Mouse (Mus musculus) embryo, embryonic 11.5 days (tissue): ENCODE measurements at regions not wholly inside any gene's neighbourhood (a gene's known extent, or its start where the extent isn't known, plus 50 kb on each side); places are given as distances from the start of the nearest gene placed in this dataset.

Source experiments
- DNase-seq: peaks from one replicate; pipeline ENCODE4 v3.0.0-alpha.2; 2012; ENCODE audit warnings: low read depth, low spot score

DNA sequence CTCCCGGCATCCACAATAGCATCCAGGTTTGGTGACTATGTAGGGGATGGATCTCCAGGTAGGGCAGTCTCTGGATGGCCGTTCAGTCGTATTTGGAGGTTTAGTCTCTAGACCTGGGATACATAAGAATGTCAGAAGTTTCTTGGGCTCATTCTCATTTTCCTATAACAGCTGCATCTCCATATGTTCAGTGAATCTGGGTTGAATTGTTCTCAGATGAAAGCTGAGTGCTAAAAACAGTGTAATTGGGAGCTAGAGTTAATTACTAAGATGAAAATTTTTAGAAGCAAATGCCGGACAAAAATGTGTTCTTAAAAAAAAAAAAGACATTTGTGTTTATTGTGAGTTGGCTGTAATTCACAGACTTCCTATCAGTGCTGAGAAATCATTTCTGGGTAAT lies 57.3 kb upstream of the Myo16 start:
- no peak for DNase-seq

GRCm38 (mm10) chr8:10096968-10097547 lies 56.7 kb upstream of the Myo16 start:
- peak; percentile 24 for DNase-seq
